Mouse (Mus musculus): Measurements from ENCODE around the gene Ncdn. TPM values are rescaled to one million over a fixed set of nuclear protein-coding genes. Genes with fewer than 3 reads are reported as not detected.

The Ncdn gene
- polyA plus RNA-seq, 1 experiment from 2014 or later: 161 TPM

DNA sequence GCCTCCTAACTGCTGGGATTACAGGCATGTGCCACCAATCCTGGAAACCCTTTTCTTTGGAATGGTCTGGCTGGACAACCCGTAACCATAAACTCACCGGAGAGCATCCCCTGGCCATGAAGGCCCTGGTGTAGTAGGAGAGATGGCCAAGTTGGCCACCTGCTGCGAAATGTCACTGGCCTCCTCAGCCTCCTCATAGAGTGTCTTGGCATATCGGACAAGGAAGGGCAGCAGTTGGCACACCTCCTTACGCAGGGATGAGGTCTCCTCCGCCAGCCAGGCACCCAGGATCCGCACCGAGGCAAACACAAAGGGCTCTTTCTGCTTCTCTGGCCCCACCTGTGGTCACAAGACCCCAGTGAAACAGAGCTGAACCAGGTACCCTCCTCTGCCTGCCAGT lies 4.9 kb downstream of the Ncdn start:
- ATAC-seq: no peak
- Histone ChIP-seq H3K4me3 (ENCODE audit: low read depth, low read length) (no peak overlapping the region), H3K27ac (ENCODE audit: low read length) (no peak overlapping the region), H3K27me3 (ENCODE audit: control insufficient read depth, insufficient read depth, low read depth, low read length) (peaks cover 9% of the 10 kb centered on the region), H3K9ac (ENCODE audit: low read depth, low read length) (no peak overlapping the region), H3K36me3 (ENCODE audit: control insufficient read depth, insufficient read depth, low read length) (peaks cover 27% of the 10 kb centered on the region), H3K9me3 (replicated peaks; ENCODE audit: control insufficient read depth, low read length, poor library complexity, severe bottlenecking) (no peaks in the 10 kb centered on the region), H3K4me2 (ENCODE audit: low read length) (no peak overlapping the region), H3K4me1 (ENCODE audit: control insufficient read depth, insufficient read depth, low read length) (peaks cover 34% of the 10 kb centered on the region)
- 95% methylated on average over 8 of the region's 8 CpGs for WGBS

DNA sequence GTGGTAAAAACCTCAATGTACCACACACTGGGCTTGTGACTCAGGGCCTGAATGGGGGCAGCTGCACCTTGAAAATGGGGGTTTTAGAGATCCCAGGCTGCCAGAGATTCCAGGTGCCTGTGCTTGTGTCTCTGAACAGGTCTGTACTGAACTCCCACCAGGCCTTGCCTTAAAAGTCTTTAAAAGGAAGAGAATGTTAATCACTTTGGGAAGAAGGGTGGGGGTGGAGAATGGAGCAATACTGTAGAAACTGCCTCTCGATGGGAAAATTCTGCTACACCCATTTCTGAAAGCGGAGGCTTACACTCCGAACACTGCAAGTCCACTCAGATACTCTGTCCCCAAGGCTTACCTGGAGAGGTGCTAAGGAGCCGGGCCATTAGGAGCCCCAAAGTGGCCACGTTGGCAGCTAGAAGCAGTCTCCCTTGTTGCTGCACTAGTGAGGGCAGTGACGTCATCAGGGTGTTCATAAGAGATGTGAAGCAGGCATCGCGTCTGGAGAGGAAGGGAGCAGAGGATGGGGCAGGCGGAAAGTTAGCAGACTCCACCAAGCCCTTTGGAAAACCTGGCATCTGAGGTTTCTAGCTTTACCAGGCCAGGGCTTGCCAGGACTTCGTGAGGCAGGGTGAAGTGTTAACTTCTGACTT lies 6.9 kb downstream of the Ncdn start:
- H3K4me2 ChIP-seq (ENCODE audit: low read length): no peak overlapping the region
- H3K36me3 ChIP-seq (ENCODE audit: control insufficient read depth, insufficient read depth, low read length): peaks cover 27% of the 10 kb centered on the region
- no peaks in the 10 kb centered on the region for H3K9me3 ChIP-seq (replicated peaks; ENCODE audit: control insufficient read depth, low read length, poor library complexity, severe bottlenecking)
- H3K9ac ChIP-seq (ENCODE audit: low read depth, low read length): no peak overlapping the region
- peaks cover 9% of the 10 kb centered on the region for H3K27me3 ChIP-seq (ENCODE audit: control insufficient read depth, insufficient read depth, low read depth, low read length)
- no peak for ATAC-seq
- H3K4me3 ChIP-seq (ENCODE audit: low read depth, low read length): no peak overlapping the region
- 87% methylated on average over 10 of the region's 10 CpGs for WGBS
- peaks cover 24% of the 10 kb centered on the region for H3K4me1 ChIP-seq (ENCODE audit: control insufficient read depth, insufficient read depth, low read length)
- H3K27ac ChIP-seq (ENCODE audit: low read length): no peak overlapping the region

DNA sequence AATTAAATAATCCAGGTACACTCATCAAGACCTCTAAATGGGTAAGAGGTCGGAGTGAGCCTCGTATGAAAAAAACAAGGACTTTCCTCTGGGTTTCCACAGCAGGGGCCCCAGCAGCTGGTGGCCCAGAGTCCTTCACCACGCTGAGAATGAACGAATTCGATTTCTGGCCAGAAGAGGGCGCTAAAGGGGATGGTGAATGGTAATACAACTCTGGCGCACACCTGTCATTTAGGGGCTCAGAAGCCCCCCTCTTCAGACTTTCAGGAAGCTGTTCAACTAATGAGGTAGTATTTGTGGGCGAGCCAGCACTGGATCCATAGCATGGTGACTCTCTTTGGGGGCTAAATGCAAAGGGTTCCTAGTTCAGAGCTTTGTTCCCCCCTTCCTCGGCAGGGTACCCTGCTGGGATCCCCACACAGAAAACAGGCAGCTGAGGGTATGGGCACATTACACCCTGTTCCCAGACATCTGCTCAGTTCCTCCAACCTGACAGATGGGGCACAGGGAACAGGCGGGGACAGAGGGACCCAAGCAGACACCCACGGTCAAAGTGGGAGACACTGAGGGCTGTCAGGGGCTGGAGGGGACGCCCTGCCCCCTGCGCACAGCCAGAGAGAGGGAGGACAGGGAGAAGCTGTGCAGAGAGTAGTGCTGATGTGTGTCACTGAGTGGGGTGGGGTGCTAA lies 7.6 kb downstream of the Ncdn start:
- Histone ChIP-seq H3K36me3 (ENCODE audit: control insufficient read depth, insufficient read depth, low read length) (peaks cover 27% of the 10 kb centered on the region), H3K9ac (ENCODE audit: low read depth, low read length) (no peak overlapping the region), H3K9me3 (replicated peaks; ENCODE audit: control insufficient read depth, low read length, poor library complexity, severe bottlenecking) (no peaks in the 10 kb centered on the region), H3K27me3 (ENCODE audit: control insufficient read depth, insufficient read depth, low read depth, low read length) (peaks cover 9% of the 10 kb centered on the region), H3K4me2 (ENCODE audit: low read length) (no peak overlapping the region), H3K4me1 (ENCODE audit: control insufficient read depth, insufficient read depth, low read length) (peaks cover 18% of the 10 kb centered on the region), H3K27ac (ENCODE audit: low read length) (no peak overlapping the region), H3K4me3 (ENCODE audit: low read depth, low read length) (no peak overlapping the region)
- WGBS: 34% methylated on average over 13 of the region's 13 CpGs
- no peak for ATAC-seq

DNA sequence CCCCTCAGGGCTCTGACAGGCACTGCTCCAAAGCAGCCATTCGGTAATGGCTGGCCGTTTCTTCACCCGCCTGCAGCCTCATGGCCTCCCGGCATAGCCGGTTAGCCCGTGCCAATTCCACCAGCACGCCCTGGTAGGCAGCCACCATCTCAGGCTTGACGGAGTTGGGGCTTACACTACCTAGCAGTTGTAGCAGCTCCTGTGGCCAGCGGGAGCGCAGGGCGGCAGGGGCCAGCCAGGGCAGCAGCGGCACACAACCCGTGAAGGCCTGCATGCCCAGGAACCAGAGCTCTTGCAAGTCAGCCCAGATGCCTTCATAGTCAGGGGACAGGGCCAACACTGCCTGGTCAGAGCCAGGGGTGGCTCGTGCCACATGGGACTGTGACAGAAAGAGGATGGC lies 8.4 kb downstream of the Ncdn start:
- WGBS: 85% methylated on average over 14 of the region's 14 CpGs
- Histone ChIP-seq H3K4me3 (ENCODE audit: low read depth, low read length) (no peak overlapping the region), H3K27ac (ENCODE audit: low read length) (no peak overlapping the region), H3K4me1 (ENCODE audit: control insufficient read depth, insufficient read depth, low read length) (peaks cover 10% of the 10 kb centered on the region; the same call in 1 of the 2 replicates), H3K4me2 (ENCODE audit: low read length) (no peak overlapping the region), H3K9ac (ENCODE audit: low read depth, low read length) (no peak overlapping the region), H3K9me3 (replicated peaks; ENCODE audit: control insufficient read depth, low read length, poor library complexity, severe bottlenecking) (no peaks in the 10 kb centered on the region), H3K27me3 (ENCODE audit: control insufficient read depth, insufficient read depth, low read depth, low read length) (peaks cover 11% of the 10 kb centered on the region), H3K36me3 (ENCODE audit: control insufficient read depth, insufficient read depth, low read length) (peaks cover 27% of the 10 kb centered on the region)
- no peak for ATAC-seq

DNA sequence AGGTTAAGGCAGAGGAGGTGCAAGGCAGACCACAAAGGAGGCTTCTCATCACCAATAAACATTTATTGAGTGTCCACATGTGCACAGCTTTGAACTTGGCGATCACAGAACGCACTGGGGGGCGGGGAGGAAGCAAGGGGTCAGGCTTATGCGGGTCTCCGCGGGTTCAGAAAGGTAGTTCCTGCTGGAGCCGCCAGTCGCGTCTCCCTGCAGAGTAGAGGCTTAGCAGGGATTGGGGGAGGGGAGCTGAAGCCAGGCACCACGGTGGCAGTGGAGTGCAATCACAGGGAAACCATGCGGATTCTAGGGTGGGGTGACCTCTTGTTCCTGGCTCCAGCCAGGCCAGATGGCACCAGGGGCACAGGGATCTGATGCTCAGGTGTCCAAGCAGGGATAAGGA lies 9.5 kb downstream of the Ncdn start:
- Histone ChIP-seq H3K9me3 (replicated peaks; ENCODE audit: control insufficient read depth, low read length, poor library complexity, severe bottlenecking) (no peaks in the 10 kb centered on the region), H3K27me3 (ENCODE audit: control insufficient read depth, insufficient read depth, low read depth, low read length) (peaks cover 19% of the 10 kb centered on the region), H3K36me3 (ENCODE audit: control insufficient read depth, insufficient read depth, low read length) (peaks cover 22% of the 10 kb centered on the region), H3K4me1 (ENCODE audit: control insufficient read depth, insufficient read depth, low read length) (peaks cover 3% of the 10 kb centered on the region; the same call in 1 of the 2 replicates), H3K27ac (ENCODE audit: low read length) (no peak overlapping the region), H3K4me3 (ENCODE audit: low read depth, low read length) (no peak overlapping the region), H3K9ac (ENCODE audit: low read depth, low read length) (no peak overlapping the region), H3K4me2 (ENCODE audit: low read length) (no peak overlapping the region)
- WGBS: 7% methylated on average over 11 of the region's 11 CpGs
- ATAC-seq: no peak

DNA sequence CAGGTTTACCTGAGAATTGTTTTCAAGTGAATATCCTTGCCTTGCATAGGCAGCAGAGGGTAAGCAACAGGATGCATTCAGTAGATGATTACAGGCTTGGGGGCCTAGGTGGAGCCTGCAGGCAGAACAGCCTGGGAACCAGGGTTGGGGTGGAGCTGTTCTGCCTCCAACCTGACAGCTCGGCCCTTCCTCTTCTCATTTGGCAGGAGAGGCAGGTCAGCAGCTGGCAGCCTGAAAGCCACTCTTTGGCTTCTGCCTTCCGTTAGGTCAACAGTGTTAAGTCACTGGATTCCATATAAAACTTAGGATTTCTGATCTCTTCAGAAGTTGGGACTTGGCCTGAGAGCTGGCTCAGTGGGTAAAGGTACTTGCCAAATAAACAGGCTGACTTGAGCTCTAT lies 10.3 kb downstream of the Ncdn start:
- H3K9me3 ChIP-seq (replicated peaks; ENCODE audit: control insufficient read depth, low read length, poor library complexity, severe bottlenecking): no peaks in the 10 kb centered on the region
- H3K36me3 ChIP-seq (ENCODE audit: control insufficient read depth, insufficient read depth, low read length): peaks cover 22% of the 10 kb centered on the region
- H3K4me3 ChIP-seq (ENCODE audit: low read depth, low read length): no peak overlapping the region
- H3K9ac ChIP-seq (ENCODE audit: low read depth, low read length): no peak overlapping the region
- no peak for ATAC-seq
- peaks cover 26% of the 10 kb centered on the region for H3K27me3 ChIP-seq (ENCODE audit: control insufficient read depth, insufficient read depth, low read depth, low read length)
- no peak overlapping the region for H3K4me2 ChIP-seq (ENCODE audit: low read length)
- 73% methylated on average over 2 of the region's 2 CpGs for WGBS
- H3K4me1 ChIP-seq (ENCODE audit: control insufficient read depth, insufficient read depth, low read length): no peaks in the 10 kb centered on the region
- no peak overlapping the region for H3K27ac ChIP-seq (ENCODE audit: low read length)

DNA sequence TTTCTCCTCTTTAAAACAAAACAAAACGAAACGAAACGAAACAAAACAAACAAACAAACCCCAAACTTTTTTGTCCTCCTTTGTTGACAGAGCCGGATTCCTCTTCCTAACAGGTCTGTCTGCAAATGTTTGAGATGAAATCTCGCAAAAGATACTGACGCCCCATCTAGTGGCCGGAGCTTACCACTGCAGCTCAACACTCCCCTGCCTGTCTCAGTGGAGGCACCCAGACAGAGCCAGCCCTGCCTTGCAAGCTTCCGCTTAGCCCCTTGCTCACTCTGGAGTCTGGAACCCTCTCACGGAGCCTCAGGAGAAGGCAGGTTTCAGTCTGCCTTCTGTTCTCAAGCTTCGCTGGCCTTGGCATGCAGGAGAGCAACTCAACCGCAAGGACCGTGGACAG lies 11.8 kb downstream of the Ncdn start:
- Histone ChIP-seq H3K27me3 (ENCODE audit: control insufficient read depth, insufficient read depth, low read depth, low read length) (peaks cover 37% of the 10 kb centered on the region), H3K9me3 (replicated peaks; ENCODE audit: control insufficient read depth, low read length, poor library complexity, severe bottlenecking) (no peaks in the 10 kb centered on the region), H3K36me3 (ENCODE audit: control insufficient read depth, insufficient read depth, low read length) (peaks cover 16% of the 10 kb centered on the region), H3K27ac (ENCODE audit: low read length) (no peak overlapping the region), H3K4me2 (ENCODE audit: low read length) (no peak overlapping the region), H3K9ac (ENCODE audit: low read depth, low read length) (no peak overlapping the region), H3K4me3 (ENCODE audit: low read depth, low read length) (no peak overlapping the region), H3K4me1 (ENCODE audit: control insufficient read depth, insufficient read depth, low read length) (no peaks in the 10 kb centered on the region)
- WGBS: 4% methylated on average over 12 of the region's 12 CpGs
- ATAC-seq: peak; percentile 59; the same call in 1 of the 2 replicates

DNA sequence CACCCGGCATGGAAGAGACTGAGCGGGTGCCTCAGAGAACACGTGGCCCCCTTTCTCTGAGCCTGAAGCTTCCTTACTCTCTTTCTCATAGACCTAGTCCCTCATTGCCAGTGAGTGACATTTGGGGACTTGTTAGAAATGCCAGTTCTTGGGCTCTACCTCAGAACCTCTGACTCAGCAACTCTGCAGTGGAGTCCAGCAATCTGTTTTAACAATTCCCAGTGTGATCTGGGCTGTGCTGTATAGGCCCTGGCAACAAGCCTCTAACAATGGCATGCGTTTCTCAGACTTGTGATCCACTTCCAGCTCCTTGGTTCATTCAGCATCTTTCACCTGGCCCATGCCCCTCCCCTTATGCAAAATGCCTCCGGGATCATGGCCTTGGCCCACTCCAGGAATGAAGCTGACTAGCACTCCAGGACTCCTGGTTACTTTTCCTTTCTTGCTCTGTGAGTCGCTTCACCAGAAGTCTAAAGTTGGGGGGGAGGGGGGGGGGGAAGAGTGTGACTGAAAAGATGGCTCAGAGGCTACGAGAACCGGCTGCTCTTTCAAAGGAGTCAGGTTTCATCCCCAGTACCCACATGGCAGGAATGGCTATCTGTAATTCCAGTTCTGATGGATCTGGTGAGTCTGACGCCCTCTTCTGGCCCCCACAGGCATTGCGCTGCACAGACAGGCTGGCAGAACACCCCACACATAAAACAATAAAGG lies 13.1 kb downstream of the Ncdn start:
- Histone ChIP-seq H3K9me3 (replicated peaks; ENCODE audit: control insufficient read depth, low read length, poor library complexity, severe bottlenecking) (no peaks in the 10 kb centered on the region), H3K27ac (ENCODE audit: low read length) (no peak overlapping the region), H3K36me3 (ENCODE audit: control insufficient read depth, insufficient read depth, low read length) (peaks cover 11% of the 10 kb centered on the region), H3K9ac (ENCODE audit: low read depth, low read length) (no peak overlapping the region), H3K27me3 (ENCODE audit: control insufficient read depth, insufficient read depth, low read depth, low read length) (peaks cover 44% of the 10 kb centered on the region), H3K4me2 (ENCODE audit: low read length) (no peak overlapping the region), H3K4me3 (ENCODE audit: low read depth, low read length) (no peak overlapping the region), H3K4me1 (ENCODE audit: control insufficient read depth, insufficient read depth, low read length) (no peaks in the 10 kb centered on the region)
- ATAC-seq: no peak
- 15% methylated on average over 10 of the region's 10 CpGs for WGBS

DNA sequence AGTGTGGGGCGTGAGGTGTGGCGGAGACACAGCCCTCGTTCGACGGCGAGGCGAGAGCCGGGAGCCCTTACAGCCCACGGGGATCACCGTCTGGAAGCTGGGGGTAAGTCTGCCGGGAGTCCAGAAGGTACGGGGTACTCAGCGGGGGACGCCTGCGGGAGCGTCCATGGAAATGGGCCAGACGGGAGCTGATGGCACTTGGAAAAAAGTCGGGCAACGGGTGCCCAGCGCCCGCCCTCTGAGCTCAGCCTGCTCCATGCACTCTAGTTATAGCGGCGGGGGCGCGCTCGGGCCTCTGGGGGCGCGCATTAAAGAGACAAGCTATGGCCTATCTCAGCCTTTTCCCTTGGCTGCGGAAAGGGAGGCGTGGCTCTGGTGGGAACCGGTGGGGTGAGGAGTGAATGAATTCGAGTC lies 17.2 kb downstream of the Ncdn start, which contains the start of gene Tfap2e:
Gene Tfap2e, minus strand, starts transcription at position 240 of the 414 bp plus-strand sequence.
- H3K27me3 ChIP-seq (ENCODE audit: control insufficient read depth, insufficient read depth, low read depth, low read length): peaks cover 61% of the 10 kb centered on the region
- H3K36me3 ChIP-seq (ENCODE audit: control insufficient read depth, insufficient read depth, low read length): no peaks in the 10 kb centered on the region
- H3K27ac ChIP-seq (ENCODE audit: low read length): no peak within 1 kb of the TSS
- no peak within 1 kb of the TSS for H3K9ac ChIP-seq (ENCODE audit: low read depth, low read length)
- no peak for ATAC-seq
- WGBS: 1% methylated on average over 32 of the region's 32 CpGs
- H3K4me3 ChIP-seq (ENCODE audit: low read depth, low read length): peak within 1 kb of the TSS; percentile 28
- no peaks in the 10 kb centered on the region; the same call in 1 of the 2 replicates for H3K4me1 ChIP-seq (ENCODE audit: control insufficient read depth, insufficient read depth, low read length)
- H3K4me2 ChIP-seq (ENCODE audit: low read length): peak within 1 kb of the TSS; percentile 47
- H3K9me3 ChIP-seq (replicated peaks; ENCODE audit: control insufficient read depth, low read length, poor library complexity, severe bottlenecking): no peaks in the 10 kb centered on the region
